Mouse (Mus musculus) embryonic facial prominence, embryonic 12.5 days (tissue): Measurements from ENCODE around the gene Ebf3. TPM values are rescaled to one million over a fixed set of nuclear protein-coding genes. Genes with fewer than 3 reads are reported as not detected.

Experiments used
- ATAC-seq: fragments of 200-750 bp; cut with Nextera tagmentation; 2 replicates; pipeline ENCODE4 v1.8.0; 2017; ENCODE audit not compliant: insufficient number of reproducible peaks, insufficient read depth, low FRiP score, low TSS enrichment
- H3K27ac ChIP-seq: fragments of 300-500 bp; sonication (generic); 2 replicates; pipeline ENCODE4 v1.5.1; 2016; ENCODE audit warnings: mild to moderate bottlenecking
- H3K27me3 ChIP-seq: fragments of 300-500 bp; sonication (generic); 2 replicates; pipeline ENCODE4 v1.6.1; 2016; ENCODE audit warnings: mild to moderate bottlenecking, moderate library complexity
- H3K36me3 ChIP-seq: fragments of 300-500 bp; sonication (generic); 2 replicates; pipeline ENCODE4 v1.6.1; 2016; ENCODE audit warnings: mild to moderate bottlenecking
- H3K4me1 ChIP-seq: fragments of 300-500 bp; sonication (generic); 2 replicates; pipeline ENCODE4 v1.6.1; 2016
- H3K4me2 ChIP-seq: fragments of 300-500 bp; sonication (generic); replicated peaks from 2 replicates; pipeline ENCODE4 v1.6.1; 2016; ENCODE audit warnings: mild to moderate bottlenecking, moderate library complexity
- H3K4me3 ChIP-seq: fragments of 300-500 bp; sonication (generic); 2 replicates; pipeline ENCODE4 v1.5.1; 2016; ENCODE audit warnings: mild to moderate bottlenecking
- H3K9ac ChIP-seq: fragments of 300-500 bp; sonication (generic); 2 replicates; pipeline ENCODE4 v1.6.1; 2016; ENCODE audit warnings: mild to moderate bottlenecking, moderate library complexity
- H3K9me3 ChIP-seq: fragments of 300-500 bp; sonication (generic); 2 replicates; pipeline ENCODE4 v1.6.1; 2016; ENCODE audit warnings: mild to moderate bottlenecking, moderate library complexity
- WGBS: fragments of 180-500 bp; shearing (Covaris S2); methylation state at CpG from one replicate; pipeline ENCODE4 v1.1.7; 2016; 5-methylcytosine and 5-hydroxymethylcytosine counted together
- polyA plus RNA-seq: library from polyadenylated mRNA; unstranded; fragments of >200 nt; fragmentation: Nextera tagmentation; extraction: Ambion mirVana; gene quantifications from 2 replicates; pipeline ENCODE4 v1.2.1, GENCODE M21; 2016

Ebf3 gene
- polyA plus RNA-seq, 1 experiment from 2014 or later = 15.5 TPM

DNA sequence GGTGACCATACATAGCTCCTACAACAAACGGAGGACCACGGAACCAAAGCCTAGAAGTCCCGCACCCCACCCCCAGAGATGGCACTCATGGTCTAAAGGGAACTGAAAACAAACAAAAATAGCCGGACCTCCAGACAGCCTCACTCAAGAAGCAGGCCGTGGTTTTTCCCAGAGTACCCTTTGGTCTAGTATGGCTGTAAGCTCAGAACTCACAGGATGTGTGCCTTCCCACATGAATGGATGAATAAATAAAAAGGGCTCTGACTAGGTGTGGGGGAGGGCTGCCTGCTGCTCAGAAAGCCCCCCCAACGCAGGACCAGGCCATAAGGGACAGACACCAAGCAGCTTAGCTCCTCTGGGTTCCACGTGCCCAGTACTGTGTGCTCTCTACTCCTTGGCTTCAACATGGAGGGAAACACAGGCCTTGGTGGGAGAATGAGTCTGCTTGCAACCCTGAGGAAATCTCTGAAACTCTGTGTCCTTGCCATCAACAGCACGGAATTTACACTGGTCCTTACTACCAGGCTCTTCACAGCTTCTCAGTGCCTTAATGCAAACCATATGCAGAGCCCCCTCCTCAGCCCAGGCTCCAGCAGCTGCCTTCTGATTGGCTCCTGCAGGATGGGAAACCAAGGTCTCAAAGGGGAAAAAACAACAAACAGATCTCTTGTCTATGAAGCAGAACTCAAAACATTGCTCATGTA lies 45.6 kb downstream of the Ebf3 start:
- H3K4me3 ChIP-seq = no peak overlapping the region
- H3K9ac ChIP-seq = no peak overlapping the region
- H3K4me2 ChIP-seq = peak overlapping the region; percentile 17; the same call in 1 of the 2 replicates
- peak; percentile 29; the same call in 1 of the 2 replicates for ATAC-seq
- peak overlapping the region; percentile 87 for H3K27ac ChIP-seq
- peaks cover 67% of the 10 kb centered on the region for H3K4me1 ChIP-seq
- no peaks in the 10 kb centered on the region for H3K9me3 ChIP-seq
- no peaks in the 10 kb centered on the region for H3K27me3 ChIP-seq
- 28% methylated on average over 8 of the region's 8 CpGs for WGBS
- H3K36me3 ChIP-seq = no peaks in the 10 kb centered on the region

GRCm38 (mm10) chr7:137267441-137267840 lies 46.8 kb downstream of the Ebf3 start:
- peak overlapping the region; percentile 87 for H3K27ac ChIP-seq
- peak overlapping the region; percentile 17 for H3K4me2 ChIP-seq
- H3K9me3 ChIP-seq = no peaks in the 10 kb centered on the region
- WGBS = 41% methylated on average over 9 of the region's 9 CpGs
- peaks cover 60% of the 10 kb centered on the region for H3K4me1 ChIP-seq
- no peak for ATAC-seq
- no peaks in the 10 kb centered on the region for H3K36me3 ChIP-seq
- H3K4me3 ChIP-seq = no peak overlapping the region
- no peaks in the 10 kb centered on the region for H3K27me3 ChIP-seq
- H3K9ac ChIP-seq = peak overlapping the region; percentile 12; the same call in 1 of the 2 replicates

DNA sequence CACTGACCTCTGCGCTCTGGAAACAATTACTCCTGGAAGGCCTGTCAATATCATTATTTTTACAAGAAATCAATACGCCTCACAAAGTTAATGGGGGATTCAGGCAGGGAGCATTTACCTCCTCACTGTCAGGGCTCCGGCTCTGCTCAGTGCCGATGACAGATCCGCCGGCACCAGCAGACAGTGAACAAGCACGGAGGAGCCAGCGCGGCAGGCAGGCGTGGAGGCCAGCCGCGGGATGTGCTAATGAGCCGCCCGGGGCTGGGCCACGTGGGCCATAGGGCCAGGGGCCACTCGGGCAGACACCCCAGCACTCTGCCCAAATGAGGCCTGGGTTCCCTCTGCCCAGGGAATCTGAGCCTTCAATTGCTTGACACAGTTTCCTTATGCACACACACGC lies 47.7 kb downstream of the Ebf3 start:
- Histone ChIP-seq H3K9ac (peak overlapping the region; percentile 21; the same call in 1 of the 2 replicates), H3K27ac (peak overlapping the region; percentile 47; the same call in 1 of the 2 replicates), H3K9me3 (no peaks in the 10 kb centered on the region), H3K27me3 (no peaks in the 10 kb centered on the region), H3K36me3 (no peaks in the 10 kb centered on the region), H3K4me3 (no peak overlapping the region), H3K4me1 (peaks cover 60% of the 10 kb centered on the region), H3K4me2 (peak overlapping the region; percentile 39)
- no peak; the same call in 1 of the 2 replicates for ATAC-seq
- WGBS = 6% methylated on average over 17 of the region's 17 CpGs

GRCm38 (mm10) chr7:137262330-137262729 lies 51.9 kb downstream of the Ebf3 start:
- Histone ChIP-seq H3K36me3 (no peaks in the 10 kb centered on the region), H3K4me3 (no peak overlapping the region), H3K27me3 (no peaks in the 10 kb centered on the region), H3K9me3 (no peaks in the 10 kb centered on the region), H3K4me1 (peaks cover 24% of the 10 kb centered on the region), H3K4me2 (no peak overlapping the region), H3K9ac (no peak overlapping the region), H3K27ac (no peak overlapping the region)
- 85% methylated on average over 8 of the region's 8 CpGs for WGBS
- no peak for ATAC-seq

GRCm38 (mm10) chr7:137246213-137246872 lies 67.9 kb downstream of the Ebf3 start:
- peaks cover 24% of the 10 kb centered on the region for H3K4me1 ChIP-seq
- no peak overlapping the region for H3K27ac ChIP-seq
- no peak overlapping the region for H3K4me3 ChIP-seq
- no peaks in the 10 kb centered on the region for H3K9me3 ChIP-seq
- H3K27me3 ChIP-seq = peaks cover 3% of the 10 kb centered on the region; the same call in 1 of the 2 replicates
- 36% methylated on average over 11 of the region's 11 CpGs for WGBS
- no peaks in the 10 kb centered on the region for H3K36me3 ChIP-seq
- ATAC-seq = no peak
- H3K9ac ChIP-seq = no peak overlapping the region
- no peak overlapping the region for H3K4me2 ChIP-seq

GRCm38 (mm10) chr7:137244839-137245238 lies 69.4 kb downstream of the Ebf3 start:
- Histone ChIP-seq H3K4me2 (no peak overlapping the region), H3K9ac (no peak overlapping the region), H3K27ac (peak overlapping the region; percentile 47; the same call in 1 of the 2 replicates), H3K36me3 (no peaks in the 10 kb centered on the region), H3K4me1 (peaks cover 26% of the 10 kb centered on the region; the same call in 1 of the 2 replicates), H3K27me3 (peaks cover 3% of the 10 kb centered on the region; the same call in 1 of the 2 replicates), H3K4me3 (no peak overlapping the region), H3K9me3 (no peaks in the 10 kb centered on the region)
- no peak for ATAC-seq
- WGBS = 78% methylated on average over 7 of the region's 7 CpGs

- peaks cover 6% of the 10 kb centered on the region; the same call in 1 of the 2 replicates for H3K36me3 ChIP-seq
- ATAC-seq = no peak
- H3K4me2 ChIP-seq = no peak overlapping the region
- peaks cover 28% of the 10 kb centered on the region; the same call in 1 of the 2 replicates for H3K4me1 ChIP-seq
- H3K4me3 ChIP-seq = no peak overlapping the region
- WGBS = 79% methylated on average over 8 of the region's 8 CpGs
- peaks cover 3% of the 10 kb centered on the region; the same call in 1 of the 2 replicates for H3K27me3 ChIP-seq
- no peak overlapping the region for H3K9ac ChIP-seq
- no peaks in the 10 kb centered on the region for H3K9me3 ChIP-seq
- no peak overlapping the region for H3K27ac ChIP-seq
These were observed 73.8 kb downstream of the Ebf3 start for GRCm38 (mm10) chr7:137240481-137240880.

GRCm38 (mm10) chr7:137239542-137240133 lies 74.6 kb downstream of the Ebf3 start:
- Histone ChIP-seq H3K27ac (no peak overlapping the region), H3K36me3 (peaks cover 14% of the 10 kb centered on the region), H3K27me3 (peaks cover 3% of the 10 kb centered on the region; the same call in 1 of the 2 replicates), H3K4me3 (no peak overlapping the region), H3K9ac (no peak overlapping the region), H3K4me1 (peaks cover 28% of the 10 kb centered on the region; the same call in 1 of the 2 replicates), H3K9me3 (no peaks in the 10 kb centered on the region), H3K4me2 (no peak overlapping the region)
- WGBS = 59% methylated on average over 5 of the region's 5 CpGs
- ATAC-seq = no peak

DNA sequence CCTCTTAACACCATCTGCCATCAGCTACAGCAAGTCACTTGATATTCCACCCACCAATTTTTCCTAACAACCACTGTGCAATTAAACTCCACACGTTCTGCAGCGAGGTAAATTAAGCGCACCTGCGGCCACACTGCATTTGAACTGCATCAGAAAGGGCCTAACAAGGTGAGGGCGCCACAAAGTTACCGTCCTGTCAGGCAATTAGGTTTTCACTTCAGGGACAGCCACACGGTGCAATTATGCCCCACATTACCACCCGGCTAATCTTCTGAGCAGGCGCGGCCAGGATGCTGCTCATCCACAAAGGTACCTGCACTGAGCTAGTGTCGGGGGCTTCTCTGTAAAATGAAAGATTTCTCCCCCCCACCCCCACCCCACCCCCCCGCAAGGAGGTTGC lies 76.8 kb downstream of the Ebf3 start:
- Histone ChIP-seq H3K4me2 (no peak overlapping the region), H3K4me1 (peaks cover 23% of the 10 kb centered on the region; the same call in 1 of the 2 replicates), H3K27me3 (peaks cover 3% of the 10 kb centered on the region; the same call in 1 of the 2 replicates), H3K9me3 (no peaks in the 10 kb centered on the region), H3K4me3 (no peak overlapping the region), H3K9ac (no peak overlapping the region), H3K27ac (no peak overlapping the region), H3K36me3 (peaks cover 18% of the 10 kb centered on the region)
- 56% methylated on average over 12 of the region's 12 CpGs for WGBS
- no peak for ATAC-seq

GRCm38 (mm10) chr7:137223823-137224222 lies 90.4 kb downstream of the Ebf3 start:
- peaks cover 49% of the 10 kb centered on the region for H3K4me1 ChIP-seq
- ATAC-seq = no peak
- no peak overlapping the region for H3K27ac ChIP-seq
- H3K9ac ChIP-seq = no peak overlapping the region
- 90% methylated on average over 3 of the region's 3 CpGs for WGBS
- H3K36me3 ChIP-seq = peaks cover 18% of the 10 kb centered on the region; the same call in 1 of the 2 replicates
- H3K9me3 ChIP-seq = no peaks in the 10 kb centered on the region
- no peak overlapping the region for H3K4me2 ChIP-seq
- H3K27me3 ChIP-seq = no peaks in the 10 kb centered on the region
- no peak overlapping the region for H3K4me3 ChIP-seq

DNA sequence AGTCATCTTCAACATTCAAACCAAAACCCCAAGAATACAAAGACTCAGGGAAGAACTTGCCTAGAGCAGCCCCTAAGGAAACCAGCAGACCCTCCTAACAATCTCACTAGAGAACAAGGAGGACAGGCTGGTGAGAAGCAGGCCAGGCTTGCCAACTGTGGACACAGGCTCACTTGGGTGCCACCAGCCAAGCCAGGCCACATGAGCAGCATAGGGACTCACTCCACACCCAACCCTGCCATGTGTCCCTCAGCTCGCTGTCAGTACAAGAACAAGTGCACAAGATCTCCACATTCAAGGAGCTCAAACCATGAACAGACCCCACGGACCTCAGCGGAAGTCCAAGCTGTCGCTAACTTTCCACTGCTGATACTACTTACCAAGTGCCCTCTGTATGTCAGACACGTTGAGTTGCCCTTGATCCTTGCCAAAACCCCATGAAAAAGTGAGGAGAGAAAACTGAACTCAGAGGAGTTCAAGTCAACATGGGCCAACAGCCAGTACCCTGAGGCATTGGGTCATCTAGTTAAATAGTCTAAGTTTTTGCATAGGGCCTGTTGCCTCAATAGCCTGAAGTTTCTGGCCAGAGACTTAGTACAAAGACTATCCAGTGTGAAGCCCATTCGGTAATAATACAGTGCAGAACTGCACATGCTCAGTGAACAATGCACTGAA lies 91.3 kb downstream of the Ebf3 start:
- WGBS = 86% methylated on average over 6 of the region's 6 CpGs
- Histone ChIP-seq H3K4me2 (no peak overlapping the region), H3K4me3 (no peak overlapping the region), H3K27ac (no peak overlapping the region), H3K36me3 (peaks cover 22% of the 10 kb centered on the region; the same call in 1 of the 2 replicates), H3K4me1 (peaks cover 41% of the 10 kb centered on the region), H3K9ac (no peak overlapping the region), H3K27me3 (no peaks in the 10 kb centered on the region), H3K9me3 (no peaks in the 10 kb centered on the region)
- no peak for ATAC-seq
